Mouse (Mus musculus) heart, adult 2 months (tissue): ENCODE measurements around the gene Zfp473. TPM values are rescaled to one million over a fixed set of nuclear protein-coding genes. Genes with fewer than 3 reads are reported as not detected.

Experiments used
- DNase-seq, 2 experiments: peaks; one replicate each; pipeline ENCODE4 v3.0.0; 2021
- H3K27ac ChIP-seq: fragments of 200-600 bp; 2 replicates; pipeline ENCODE4 v1.8.1; 2022
- H3K27me3 ChIP-seq: fragments of 200-500 bp; 2 replicates; pipeline ENCODE4 v1.6.1; 2012; ENCODE audit warnings: mild to moderate bottlenecking, low read length, inconsistent platforms, mixed read lengths; ENCODE audit not compliant: control insufficient read depth, insufficient read depth
- H3K36me3 ChIP-seq: fragments of 200-500 bp; 2 replicates; pipeline ENCODE4 v1.6.1; 2012; ENCODE audit warnings: low read length, inconsistent platforms; ENCODE audit not compliant: control insufficient read depth, insufficient read depth
- H3K4me1 ChIP-seq: fragments of 200-500 bp; 2 replicates; pipeline ENCODE4 v1.6.1; 2011; ENCODE audit warnings: low read length; ENCODE audit not compliant: control insufficient read depth, insufficient read depth
- H3K4me3 ChIP-seq: fragments of 200-600 bp; 2 replicates; pipeline ENCODE4 v1.8.1; 2022
- H3K79me2 ChIP-seq: fragments of 200-500 bp; replicated peaks from 2 replicates; pipeline ENCODE4 v1.6.1; 2012; ENCODE audit warnings: mild to moderate bottlenecking, inconsistent platforms, low read length, moderate library complexity, mixed read lengths; ENCODE audit not compliant: control insufficient read depth, insufficient read depth
- H3K9ac ChIP-seq: fragments of 200-500 bp; 2 replicates; pipeline ENCODE4 v1.6.1; 2012; ENCODE audit warnings: low read depth, mild to moderate bottlenecking, control low read depth, inconsistent platforms, low read length, mixed read lengths
- CTCF ChIP-seq: fragments of 200-600 bp; IDR thresholded peaks from 2 replicates; pipeline ENCODE4 v1.8.1; 2022; ENCODE audit warnings: antibody characterized with exemption, mild to moderate bottlenecking, moderate library complexity
- EP300 ChIP-seq: fragments of 200-500 bp; IDR thresholded peaks from 2 replicates; pipeline ENCODE4 v1.6.1; 2011; ENCODE audit warnings: low read depth, low read length, control low read depth; ENCODE audit not compliant: insufficient read depth
- POLR2A ChIP-seq: fragments of 200-500 bp; IDR thresholded peaks from 2 replicates; pipeline ENCODE4 v1.6.1; 2011; ENCODE audit warnings: mild to moderate bottlenecking, low read depth, low read length, control low read depth; ENCODE audit not compliant: insufficient read depth
- WGBS: fragments of 180-500 bp; shearing (Covaris S2); methylation state at CpG from one replicate; pipeline ENCODE4 v1.1.7; 2018; 5-methylcytosine and 5-hydroxymethylcytosine counted together
- intact Hi-C: fragments of 180-260 bp; cut with DNase I; formaldehyde crosslinking; loops from one replicate; pipeline ENCODE4 v1.15.1; 2025
- polyA plus RNA-seq: library from polyadenylated mRNA; depleted of rRNA; stranded (reverse); fragments of >200 nt; gene quantifications from 2 replicates; pipeline ENCODE4 v1.2.3, GENCODE M21; 2012
- total RNA-seq, 2 experiments: library from RNA; stranded (reverse); gene quantifications; 2 replicates each; pipeline ENCODE4 v1.2.3; 2021

Zfp473 gene
- total and polyA plus RNA-seq, 3 experiments: 0.12 TPM; not detected in 2

DNA sequence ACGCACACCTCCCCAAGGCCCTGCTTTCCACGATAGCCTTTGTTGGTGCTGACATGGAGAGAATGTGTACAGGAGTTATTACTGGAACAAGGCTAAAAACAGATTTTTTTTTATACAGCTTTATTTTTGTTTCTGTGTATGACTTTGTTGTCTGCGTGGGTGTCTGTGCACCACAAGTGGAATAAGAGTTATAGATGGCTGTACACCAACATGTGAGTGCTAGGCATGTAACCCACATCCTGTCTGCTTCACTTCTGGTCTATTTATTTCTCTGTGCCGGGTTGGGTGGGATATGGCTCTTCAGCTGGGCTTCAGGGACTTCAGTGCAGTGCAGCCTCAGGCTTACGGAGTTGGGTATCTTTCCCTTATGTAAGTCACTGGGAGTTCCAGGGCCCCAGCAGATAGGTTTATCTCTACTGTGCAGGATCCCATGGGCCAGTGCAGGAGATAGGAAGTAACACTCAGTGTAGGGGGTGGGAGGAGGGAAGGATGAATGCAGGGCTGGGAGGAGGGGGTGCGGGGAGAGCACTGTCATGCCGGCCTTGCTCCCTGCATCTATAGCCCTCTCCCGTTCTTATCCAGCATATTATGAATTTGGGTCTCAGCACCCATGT lies 21.8 kb upstream of the Zfp473 start:
- Histone ChIP-seq H3K4me3 (no peak overlapping the region), H3K9ac (no peak overlapping the region), H3K27me3 (no peaks in the 10 kb centered on the region), H3K27ac (no peak overlapping the region), H3K79me2 (no peaks in the 10 kb centered on the region), H3K4me1 (no peaks in the 10 kb centered on the region), H3K36me3 (no peaks in the 10 kb centered on the region)
- TF ChIP-seq CTCF (no peak), POLR2A (no peak), EP300 (no peak)
- intact Hi-C loops: no loop called here
- 73% methylated on average over 8 of the region's 8 CpGs for WGBS
- no peak for DNase-seq

DNA sequence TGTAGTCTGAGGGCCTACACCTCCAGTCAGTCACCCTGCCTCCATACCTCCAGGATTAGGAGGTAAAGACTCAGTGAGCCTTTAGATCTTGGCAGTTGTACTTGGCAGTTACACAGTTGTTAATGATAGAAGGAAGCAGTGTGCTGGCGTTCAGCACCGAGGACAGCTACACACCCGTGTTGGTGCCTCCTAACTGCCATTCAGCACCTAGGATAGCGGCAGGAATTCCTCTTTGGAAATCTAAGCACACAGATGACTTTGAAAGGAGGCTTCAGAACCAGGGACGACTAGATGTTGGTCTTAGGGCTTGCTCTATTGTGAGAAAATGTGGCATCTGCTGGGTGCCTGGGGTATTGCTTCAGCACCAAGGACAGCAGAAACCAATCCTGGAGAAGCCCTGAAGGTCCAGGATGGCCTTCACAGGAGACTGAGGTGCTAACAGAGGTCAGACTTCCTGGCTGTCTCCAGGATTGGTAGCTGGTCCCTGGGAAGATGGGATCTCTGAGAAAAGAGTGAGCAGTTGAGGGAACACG lies 19.3 kb upstream of the Zfp473 start:
- TF ChIP-seq CTCF (no peak), EP300 (0 out of 2 replicates have a peak, but pooled peaks have one; percentile 57)
- intact Hi-C loops: no loop called here
- peak; percentile 47 to 66 for DNase-seq
- H3K27ac ChIP-seq: no peak overlapping the region
- no peak overlapping the region for H3K9ac ChIP-seq
- no peaks in the 10 kb centered on the region for H3K4me1 ChIP-seq
- 16% methylated on average over 6 of the region's 6 CpGs for WGBS
- H3K4me3 ChIP-seq: no peak overlapping the region
- no peaks in the 10 kb centered on the region for H3K27me3 ChIP-seq
- no peaks in the 10 kb centered on the region for H3K36me3 ChIP-seq
- H3K79me2 ChIP-seq: no peaks in the 10 kb centered on the region

GRCm38 (mm10) chr7:44768129-44768528 lies 17.3 kb upstream of the Zfp473 start:
- Histone ChIP-seq H3K9ac (no peak overlapping the region), H3K27me3 (no peaks in the 10 kb centered on the region), H3K79me2 (no peaks in the 10 kb centered on the region), H3K4me3 (no peak overlapping the region), H3K4me1 (no peaks in the 10 kb centered on the region), H3K36me3 (no peaks in the 10 kb centered on the region), H3K27ac (no peak overlapping the region)
- no peak for TF ChIP-seq CTCF
- DNase-seq: no peak
- intact Hi-C loops: no loop called here
- WGBS: 92% methylated on average over 5 of the region's 5 CpGs

DNA sequence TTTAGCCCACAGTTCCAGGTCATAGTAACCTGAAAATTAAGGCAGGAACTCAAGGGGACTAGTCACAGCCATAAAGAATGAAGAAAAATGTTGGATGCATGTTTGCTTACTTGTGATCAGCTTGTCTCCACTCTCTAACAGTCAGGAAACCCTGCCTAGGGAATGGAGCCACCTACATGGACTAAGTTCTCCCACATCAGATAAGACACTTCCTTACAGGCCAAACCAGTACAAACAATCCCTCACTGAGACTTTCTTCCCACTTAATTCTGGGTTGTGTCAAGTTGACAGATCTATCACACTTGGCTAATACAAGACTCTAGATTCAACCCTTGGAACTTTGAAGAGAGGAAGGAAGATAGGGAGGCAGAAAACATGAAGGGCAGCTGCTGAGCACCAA lies 9.5 kb upstream of the Zfp473 start:
- no peak overlapping the region for H3K4me3 ChIP-seq
- TF ChIP-seq POLR2A (no peak), CTCF (no peak), EP300 (no peak)
- no peak overlapping the region for H3K9ac ChIP-seq
- no peaks in the 10 kb centered on the region for H3K79me2 ChIP-seq
- DNase-seq: no peak
- H3K27ac ChIP-seq: no peak overlapping the region
- H3K36me3 ChIP-seq: no peaks in the 10 kb centered on the region; the same call in 1 of the 2 replicates
- intact Hi-C loops: no loop called here
- no peaks in the 10 kb centered on the region for H3K4me1 ChIP-seq
- H3K27me3 ChIP-seq: no peaks in the 10 kb centered on the region

GRCm38 (mm10) chr7:44757164-44757563 lies 6.3 kb upstream of the Zfp473 start:
- no peaks in the 10 kb centered on the region for H3K27me3 ChIP-seq
- TF ChIP-seq CTCF (no peak), EP300 (no peak), POLR2A (no peak)
- no peak overlapping the region for H3K9ac ChIP-seq
- H3K4me3 ChIP-seq: no peak overlapping the region
- intact Hi-C loops: no loop called here
- H3K27ac ChIP-seq: no peak overlapping the region
- no peaks in the 10 kb centered on the region; the same call in 1 of the 2 replicates for H3K36me3 ChIP-seq
- no peaks in the 10 kb centered on the region for H3K4me1 ChIP-seq
- H3K79me2 ChIP-seq: no peaks in the 10 kb centered on the region
- 88% methylated on average over 2 of the region's 2 CpGs for WGBS
- DNase-seq: no peak

DNA sequence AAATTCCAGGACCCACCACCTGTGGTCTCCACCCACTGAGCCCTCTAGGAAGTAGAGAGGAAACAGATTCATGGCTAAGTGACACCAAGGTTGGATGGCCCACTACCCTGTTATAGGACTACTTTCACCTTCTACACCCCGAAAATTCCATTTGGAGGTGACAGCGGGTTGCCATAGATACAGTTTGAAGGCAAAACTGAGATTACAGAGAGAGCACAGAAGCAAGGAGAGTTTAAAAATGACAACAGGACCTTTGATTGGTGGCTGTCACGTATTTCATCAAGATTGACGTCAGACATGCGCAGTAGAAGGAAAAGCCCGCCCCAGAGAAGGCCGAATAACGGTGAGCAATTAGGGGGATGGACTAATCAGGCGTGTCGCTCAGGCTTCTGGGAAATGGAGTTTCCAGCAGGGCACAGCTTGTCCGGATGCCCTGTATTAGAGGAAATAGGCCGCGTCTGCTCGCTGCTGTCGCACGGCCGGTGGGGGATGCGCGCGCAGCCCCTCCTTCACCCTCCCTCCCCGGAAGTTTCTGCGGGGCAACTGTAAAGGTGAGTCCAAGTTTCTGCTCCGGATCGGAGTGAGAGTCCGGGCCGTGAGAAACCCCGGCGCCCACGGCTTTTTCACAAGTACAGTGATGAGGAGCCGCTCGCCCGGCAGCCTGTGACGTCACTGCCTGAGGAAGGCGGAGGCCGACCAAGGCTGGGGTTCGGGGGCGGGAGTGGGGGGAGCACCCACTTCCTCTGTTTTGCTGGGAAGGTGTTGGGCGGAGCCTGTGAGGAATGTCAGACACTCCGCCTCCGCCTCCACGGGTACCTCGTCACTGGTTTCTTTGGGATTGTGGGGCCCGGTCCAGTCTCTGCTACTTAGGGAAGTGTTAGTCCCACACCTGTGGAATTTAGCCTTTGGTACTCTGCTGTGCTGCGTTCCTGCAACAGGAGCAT lies 2.5 kb downstream of the Zfp473 start, which contains the start of gene Vrk3:
Vrk3 (plus strand) TSS at position 313 of the 944 bp plus-strand sequence.
- no peaks in the 10 kb centered on the region for H3K27me3 ChIP-seq
- no peaks in the 10 kb centered on the region for H3K36me3 ChIP-seq
- TF ChIP-seq CTCF (no peak), POLR2A (peak; percentile 68), EP300 (peak; percentile 71; the same call in 1 of the 2 replicates)
- peak; percentile 91 to 97 for DNase-seq
- intact Hi-C loops: loop anchor here (2.0 to 10.0 kb wide), 5 partner anchors 66 to 1066 kb away; partner anchors contain the start of genes Cyth2, Nr1h2, Rpl18 and Sphk2
- H3K9ac ChIP-seq: peak within 1 kb of the TSS; percentile 83
- H3K4me1 ChIP-seq: 0 out of 2 replicates have a peak, but pooled peaks cover 2% of the 10 kb centered on the region
- peak within 1 kb of the TSS; percentile 63 for H3K4me3 ChIP-seq
- under 1% methylated on average over 44 of the region's 44 CpGs for WGBS
- H3K27ac ChIP-seq: peak within 1 kb of the TSS; percentile 96
- no peaks in the 10 kb centered on the region for H3K79me2 ChIP-seq
